Mouse (Mus musculus): ENCODE results near the gene Aff4. TPM values are rescaled to one million over a fixed set of nuclear protein-coding genes. Genes with fewer than 3 reads are reported as not detected.
A peak's percentile ranks its signal among the peaks of the same experiment; 100 is the strongest.
"Not testable (repeated sequence)": the region's sequence is repeated elsewhere in the genome, so short reads cannot be mapped to it uniquely, and the experiment has no call there.

Gene Aff4
- total RNA-seq (2018; cell fraction: chromatin; rRNA removed) = 100 to 1,000 TPM; 158 to 384 (median 232) TPM
- 10 to 100 TPM; 23.6 to 98.7 (median 54.9) TPM for total RNA-seq (2018; cell fraction: cytosol; rRNA removed)
- 100 to 1,000 TPM in 16 of 26 experiments, 10 to 100 TPM in 10; 60.0 to 236 (median 129) TPM for total RNA-seq (2018; cell fraction: nucleus; rRNA removed)
- polyA plus RNA-seq (2018) = 21.9 to 44.8 TPM (median 33.0 TPM) in 3 replicates

GRCm38 (mm10) chr11:53350291-53351223 lies at the start of gene Aff4:
Aff4 (plus strand) TSS chr11:53350833.
- peaks cover 45% of the 10 kb centered on the region for H3K79me2 ChIP-seq (ENCODE audit: inconsistent target)
- H3K27ac ChIP-seq = peak within 1 kb of the TSS; percentile 66
- under 1% methylated on average over 93 of the region's 127 CpGs for WGBS (ENCODE audit: missing documents)
- H3K4me3 ChIP-seq (ENCODE audit: inconsistent target) = peak within 1 kb of the TSS; percentile 81
- no peaks in the 10 kb centered on the region for H3K36me3 ChIP-seq (ENCODE audit: inconsistent target)

DNA sequence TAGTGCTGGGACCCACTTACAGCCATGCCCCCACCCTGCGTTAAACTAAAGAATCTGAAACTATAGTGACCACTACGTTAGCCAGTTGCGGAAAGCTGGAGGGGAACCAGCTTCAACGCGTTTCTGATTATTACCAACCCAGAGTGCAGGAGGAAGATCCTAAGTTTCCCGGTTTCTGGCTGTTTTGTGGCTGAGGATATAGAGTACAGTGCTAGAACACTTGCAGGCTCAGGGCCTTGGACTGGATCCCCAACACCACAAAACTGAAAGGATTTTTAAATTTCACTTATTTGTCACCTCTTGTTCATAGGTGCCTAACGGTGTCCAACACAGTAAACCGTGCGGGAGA lies 49.5 kb upstream of the Aff4 start:
- WGBS (ENCODE audit: missing documents) = 41% methylated on average over 9 of the region's 9 CpGs
- Histone ChIP-seq H3K4me3 (ENCODE audit: inconsistent target) (peak overlapping the region; percentile 33), H3K27ac (peak overlapping the region; percentile 99), H3K36me3 (ENCODE audit: inconsistent target) (no peaks in the 10 kb centered on the region), H3K79me2 (ENCODE audit: inconsistent target) (peaks cover 34% of the 10 kb centered on the region)

- Histone ChIP-seq H3K79me2 (ENCODE audit: inconsistent target) (peaks cover 3% of the 10 kb centered on the region), H3K36me3 (ENCODE audit: inconsistent target) (no peaks in the 10 kb centered on the region), H3K27ac (no peak overlapping the region), H3K4me3 (ENCODE audit: inconsistent target) (no peak overlapping the region)
- WGBS (ENCODE audit: missing documents) = 98% methylated on average over 14 of the region's 14 CpGs
These were observed 46.4 kb upstream of the Aff4 start for GRCm38 (mm10) chr11:53304044-53304840.

DNA sequence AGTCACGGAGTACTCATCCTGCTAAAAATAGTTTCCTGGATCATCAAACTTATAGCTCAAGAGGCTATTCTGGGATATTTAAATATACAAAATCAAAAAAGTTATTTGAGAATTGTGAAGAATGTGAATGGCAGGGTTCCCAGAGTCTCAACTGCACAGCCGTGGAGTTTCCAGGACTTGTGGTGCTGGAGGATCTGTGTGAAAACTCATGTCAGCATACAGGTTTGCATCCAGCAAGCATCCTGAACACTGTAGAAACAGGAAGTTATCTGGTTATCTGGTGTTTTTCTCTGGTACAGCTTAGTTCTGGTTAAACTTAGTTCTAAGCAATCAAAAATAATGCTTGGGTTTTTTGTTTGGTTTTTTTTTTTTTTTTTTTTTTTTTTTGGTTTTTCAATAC lies 43.7 kb upstream of the Aff4 start:
- H3K27ac ChIP-seq = no peak overlapping the region
- no peaks in the 10 kb centered on the region for H3K36me3 ChIP-seq (ENCODE audit: inconsistent target)
- 70% methylated on average over 2 of the region's 2 CpGs for WGBS (ENCODE audit: missing documents)
- H3K4me3 ChIP-seq (ENCODE audit: inconsistent target) = no peak overlapping the region
- H3K79me2 ChIP-seq (ENCODE audit: inconsistent target) = no peaks in the 10 kb centered on the region

- H3K27ac ChIP-seq = peak overlapping the region; percentile 60
- no peaks in the 10 kb centered on the region for H3K36me3 ChIP-seq (ENCODE audit: inconsistent target)
- 46% methylated on average over 10 of the region's 10 CpGs for WGBS (ENCODE audit: missing documents)
- H3K79me2 ChIP-seq (ENCODE audit: inconsistent target) = no peaks in the 10 kb centered on the region
- no peak overlapping the region for H3K4me3 ChIP-seq (ENCODE audit: inconsistent target)
These were observed 43.0 kb upstream of the Aff4 start for GRCm38 (mm10) chr11:53307558-53308065.

DNA sequence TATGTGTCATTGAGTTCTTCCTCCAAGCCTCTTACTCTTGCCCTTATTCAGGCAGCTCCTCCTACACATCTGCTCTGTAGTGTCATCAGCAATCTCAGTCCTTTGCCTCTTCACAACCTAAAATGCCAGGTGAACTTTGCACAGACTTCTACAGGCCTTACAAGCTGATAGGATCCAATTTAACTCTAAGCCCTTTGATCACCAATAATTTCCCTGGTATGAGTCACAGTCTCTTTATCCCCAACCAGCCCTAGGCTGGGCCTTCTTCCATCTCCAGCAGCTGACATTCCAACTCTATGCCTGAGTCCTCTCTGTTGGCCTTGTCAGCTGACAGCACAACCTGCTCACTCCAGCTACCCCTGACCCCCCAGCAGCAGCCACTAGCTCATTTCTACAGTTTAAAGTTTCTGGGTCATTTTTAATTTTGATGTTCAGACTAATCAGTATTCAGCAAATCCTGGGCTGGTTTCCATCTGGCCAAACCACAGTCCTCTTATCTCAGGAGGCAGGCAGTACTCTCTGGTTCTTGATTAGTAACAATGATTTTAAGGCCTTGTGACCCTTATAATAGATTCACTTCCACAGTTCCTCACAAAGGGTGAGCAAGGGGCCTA lies 42.3 kb upstream of the Aff4 start:
- H3K79me2 ChIP-seq (ENCODE audit: inconsistent target) = no peaks in the 10 kb centered on the region
- no peak overlapping the region for H3K4me3 ChIP-seq (ENCODE audit: inconsistent target)
- H3K36me3 ChIP-seq (ENCODE audit: inconsistent target) = no peaks in the 10 kb centered on the region
- H3K27ac ChIP-seq = peak overlapping the region; percentile 60

DNA sequence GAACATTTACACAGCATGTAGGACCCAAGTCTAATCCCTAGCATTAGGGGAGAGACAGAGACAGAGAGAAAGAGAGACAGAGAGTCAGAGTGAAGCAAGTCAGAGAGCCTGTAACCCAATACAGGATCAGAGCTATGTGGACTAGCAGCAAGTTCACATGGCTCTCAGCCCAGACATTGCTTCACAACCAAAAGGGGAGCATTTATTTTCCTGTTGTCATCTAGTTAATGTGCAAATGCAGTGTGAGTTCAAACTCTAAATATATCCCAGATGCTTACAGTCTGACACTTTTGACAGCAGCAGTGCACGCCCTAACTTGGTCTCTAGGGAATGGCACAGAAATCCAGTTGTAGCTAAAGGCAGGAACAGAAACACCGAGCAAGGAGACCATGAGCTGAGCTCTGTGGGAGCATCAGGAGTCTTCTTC lies 41.7 kb upstream of the Aff4 start:
- Histone ChIP-seq H3K27ac (peak overlapping the region; percentile 60), H3K79me2 (ENCODE audit: inconsistent target) (no peaks in the 10 kb centered on the region), H3K36me3 (ENCODE audit: inconsistent target) (no peaks in the 10 kb centered on the region), H3K4me3 (ENCODE audit: inconsistent target) (no peak overlapping the region)
- WGBS (ENCODE audit: missing documents) = 42% methylated on average over 2 of the region's 2 CpGs

GRCm38 (mm10) chr11:53311385-53311784 lies 39.2 kb upstream of the Aff4 start:
- H3K27ac ChIP-seq = no peak overlapping the region
- H3K36me3 ChIP-seq (ENCODE audit: inconsistent target) = no peaks in the 10 kb centered on the region
- WGBS (ENCODE audit: missing documents) = 100% methylated on average over 1 of the region's 1 CpGs
- H3K79me2 ChIP-seq (ENCODE audit: inconsistent target) = no peaks in the 10 kb centered on the region
- no peak overlapping the region for H3K4me3 ChIP-seq (ENCODE audit: inconsistent target)

DNA sequence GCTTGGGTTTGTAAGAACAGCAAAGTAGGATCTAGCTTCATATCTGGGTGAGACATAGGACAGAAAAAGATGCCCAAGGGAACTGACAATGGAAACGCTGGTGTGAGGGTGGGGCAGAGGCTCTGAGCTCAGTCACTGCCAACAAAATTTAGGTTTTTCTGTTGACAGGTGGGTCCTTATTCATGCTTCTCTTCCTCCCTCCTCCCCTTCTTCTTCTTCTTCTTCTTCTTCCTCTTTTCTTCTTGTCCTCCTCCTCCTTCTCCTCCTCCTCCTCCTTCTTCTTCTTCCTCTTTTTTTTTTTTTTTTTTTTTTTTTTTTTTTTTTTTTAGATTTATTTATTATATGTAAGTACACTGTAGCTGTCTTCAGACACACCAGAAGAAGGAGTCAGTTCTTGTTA lies 37.8 kb upstream of the Aff4 start:
- H3K4me3 ChIP-seq (ENCODE audit: inconsistent target); H3K79me2 ChIP-seq (ENCODE audit: inconsistent target); H3K36me3 ChIP-seq (ENCODE audit: inconsistent target): not testable (repeated sequence)
- H3K27ac ChIP-seq = peak overlapping the region; percentile 39
- WGBS (ENCODE audit: missing documents) = 0% methylated on average over 1 of the region's 1 CpGs

DNA sequence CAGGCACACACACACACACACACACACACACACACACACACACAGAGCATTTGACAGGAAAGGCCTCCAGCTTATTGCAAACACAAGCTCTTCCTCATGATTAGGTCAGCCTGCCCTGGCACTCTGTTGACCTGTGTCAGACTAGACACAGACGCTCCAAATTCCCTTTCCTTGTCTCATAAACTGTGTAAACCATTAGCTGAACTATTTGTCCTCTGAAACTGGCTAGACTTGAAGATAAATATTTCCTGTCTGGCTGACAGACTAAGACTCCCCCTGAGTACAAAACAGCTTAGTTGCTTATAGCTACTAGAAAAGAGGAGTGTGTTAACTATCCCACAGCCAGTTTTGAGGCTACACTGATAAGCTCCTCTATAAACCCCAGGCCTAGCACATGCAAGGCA lies 35.9 kb upstream of the Aff4 start:
- WGBS (ENCODE audit: missing documents) = 0% methylated on average over 1 of the region's 1 CpGs
- no peaks in the 10 kb centered on the region for H3K79me2 ChIP-seq (ENCODE audit: inconsistent target)
- no peaks in the 10 kb centered on the region for H3K36me3 ChIP-seq (ENCODE audit: inconsistent target)
- peak overlapping the region; percentile 73 for H3K27ac ChIP-seq
- no peak overlapping the region for H3K4me3 ChIP-seq (ENCODE audit: inconsistent target)

DNA sequence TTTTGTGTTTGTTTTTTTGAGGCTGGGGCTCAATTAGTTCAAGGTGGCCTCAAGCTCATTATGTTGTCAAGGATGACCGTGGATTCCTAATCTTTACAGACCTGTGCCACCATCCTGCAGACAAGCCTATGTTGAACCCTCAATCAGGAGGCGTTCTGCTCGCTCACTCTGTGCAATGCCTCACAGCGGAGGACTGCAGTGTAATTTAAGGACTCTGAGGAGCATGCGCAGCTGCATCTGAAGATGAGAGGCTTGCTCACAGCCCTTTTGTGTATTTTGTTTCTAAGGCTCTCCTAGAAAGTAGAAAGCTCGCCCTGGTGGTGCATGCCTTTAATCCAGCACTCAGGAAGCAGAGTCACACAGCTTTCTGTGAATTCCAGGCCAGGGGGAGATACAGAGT lies 33.6 kb upstream of the Aff4 start:
- H3K79me2 ChIP-seq (ENCODE audit: inconsistent target) = no peaks in the 10 kb centered on the region
- no peak overlapping the region for H3K27ac ChIP-seq
- H3K4me3 ChIP-seq (ENCODE audit: inconsistent target) = no peak overlapping the region
- no peaks in the 10 kb centered on the region for H3K36me3 ChIP-seq (ENCODE audit: inconsistent target)
- 70% methylated on average over 6 of the region's 6 CpGs for WGBS (ENCODE audit: missing documents)

- H3K36me3 ChIP-seq (ENCODE audit: inconsistent target) = no peaks in the 10 kb centered on the region
- H3K4me3 ChIP-seq (ENCODE audit: inconsistent target) = no peak overlapping the region
- H3K79me2 ChIP-seq (ENCODE audit: inconsistent target) = no peaks in the 10 kb centered on the region
- no peak overlapping the region for H3K27ac ChIP-seq
- 94% methylated on average over 5 of the region's 7 CpGs for WGBS (ENCODE audit: missing documents)
These were observed 32.6 kb upstream of the Aff4 start for GRCm38 (mm10) chr11:53318041-53318440.

GRCm38 (mm10) chr11:53318568-53318967 lies 32.1 kb upstream of the Aff4 start:
- not testable (repeated sequence) for H3K4me3 ChIP-seq (ENCODE audit: inconsistent target); H3K79me2 ChIP-seq (ENCODE audit: inconsistent target); H3K36me3 ChIP-seq (ENCODE audit: inconsistent target); H3K27ac ChIP-seq
- WGBS (ENCODE audit: missing documents) = no CpG with 5 or more reads among the region's 3 CpGs

DNA sequence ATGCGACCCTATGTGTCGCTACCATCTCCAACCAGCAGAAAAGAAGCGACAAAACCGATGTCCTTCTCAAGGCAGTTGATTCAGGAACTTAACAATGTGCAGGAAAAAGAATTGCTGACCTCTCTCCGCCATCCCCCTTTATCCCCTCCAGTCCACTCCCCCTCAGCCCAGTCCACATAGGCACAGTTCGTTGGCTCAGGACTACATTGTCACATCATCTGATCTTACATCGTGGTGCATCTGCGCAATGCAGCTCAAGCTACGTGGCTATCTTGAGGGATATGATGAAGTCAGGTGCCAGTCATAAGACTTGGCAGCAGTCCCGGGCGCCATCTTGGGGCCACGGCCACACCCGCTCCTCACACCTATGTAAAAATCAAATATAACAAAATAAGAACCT lies 30.8 kb upstream of the Aff4 start:
- not testable (repeated sequence) for H3K4me3 ChIP-seq (ENCODE audit: inconsistent target); H3K36me3 ChIP-seq (ENCODE audit: inconsistent target); H3K79me2 ChIP-seq (ENCODE audit: inconsistent target); H3K27ac ChIP-seq
- WGBS (ENCODE audit: missing documents) = 94% methylated on average over 13 of the region's 13 CpGs
